Mouse (Mus musculus): ENCODE measurements around the gene Chd4. TPM values are rescaled to one million over a fixed set of nuclear protein-coding genes. Genes with fewer than 3 reads are reported as not detected.
A peak's percentile ranks its signal among the peaks of the same experiment; 100 is the strongest.

Chd4 gene
- polyA plus RNA-seq, 1 experiment from 2014 or later, result 87.5 TPM

DNA sequence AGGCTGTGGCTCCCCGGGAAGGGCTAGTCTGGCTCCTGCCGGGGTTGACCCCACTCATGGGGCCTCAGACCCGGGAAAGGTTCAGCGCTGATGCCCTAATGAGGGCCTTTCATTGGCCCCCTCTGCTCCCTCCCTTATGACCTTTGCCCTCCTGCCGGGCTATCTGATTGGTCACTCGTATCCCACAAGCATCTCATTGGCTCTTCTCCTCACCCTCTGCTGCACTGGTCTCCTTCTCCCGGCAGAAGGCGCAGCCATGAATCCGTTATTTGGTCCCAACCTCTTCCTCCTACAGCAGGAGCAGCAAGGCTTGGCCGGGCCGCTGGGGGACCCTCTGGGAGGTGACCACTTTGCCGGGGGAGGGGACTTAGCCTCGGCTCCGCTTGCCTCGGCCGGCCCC lies 49.2 kb downstream of the Chd4 start, which contains the start of gene Iffo1:
Gene Iffo1, plus strand, starts transcription at position 241 of the 400 bp plus-strand sequence.
- H3K4me2 ChIP-seq, result peak within 1 kb of the TSS; percentile 92
- peak within 1 kb of the TSS; percentile 90 for H3K27ac ChIP-seq (replicated peaks)
- peak within 1 kb of the TSS; percentile 80 for H3K4me3 ChIP-seq (replicated peaks)
- H3K9ac ChIP-seq (replicated peaks), result peak within 1 kb of the TSS; percentile 71
- H3K4me1 ChIP-seq, result peaks cover 55% of the 10 kb centered on the region
- peak; percentile 94 for ATAC-seq (ENCODE audit: low FRiP score)
- H3K27me3 ChIP-seq (replicated peaks), result no peaks in the 10 kb centered on the region
- peaks cover 42% of the 10 kb centered on the region for H3K36me3 ChIP-seq
- WGBS, result 1% methylated on average over 16 of the region's 16 CpGs
- no peaks in the 10 kb centered on the region for H3K9me3 ChIP-seq (replicated peaks)

DNA sequence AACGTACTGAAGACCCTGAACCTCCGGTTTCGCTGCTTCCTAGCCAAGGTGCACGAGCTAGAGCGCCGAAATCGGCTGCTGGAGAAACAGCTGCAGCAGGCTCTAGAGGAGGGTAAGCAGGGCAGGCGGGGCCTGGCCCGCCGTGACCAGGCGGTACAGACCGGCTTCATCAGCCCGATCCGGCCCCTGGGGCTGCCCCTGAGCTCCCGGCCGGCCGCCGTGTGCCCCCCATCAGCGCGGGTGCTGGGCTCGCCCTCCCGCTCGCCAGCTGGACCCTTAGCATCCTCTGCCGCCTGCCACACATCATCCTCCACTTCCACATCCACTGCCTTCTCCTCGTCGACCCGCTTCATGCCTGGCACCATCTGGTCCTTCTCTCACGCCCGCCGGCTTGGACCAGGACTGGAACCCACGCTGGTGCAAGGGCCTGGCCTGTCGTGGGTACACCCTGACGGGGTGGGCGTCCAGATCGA lies 49.7 kb downstream of the Chd4 start:
- Histone ChIP-seq H3K4me3 (replicated peaks) (peak overlapping the region; percentile 80), H3K4me1 (peaks cover 55% of the 10 kb centered on the region), H3K9ac (replicated peaks) (peak overlapping the region; percentile 71), H3K36me3 (peaks cover 38% of the 10 kb centered on the region), H3K27ac (replicated peaks) (peak overlapping the region; percentile 90), H3K27me3 (replicated peaks) (no peaks in the 10 kb centered on the region), H3K4me2 (peak overlapping the region; percentile 92), H3K9me3 (replicated peaks) (no peaks in the 10 kb centered on the region)
- WGBS, result under 1% methylated on average over 34 of the region's 35 CpGs
- peak; percentile 58 for ATAC-seq (ENCODE audit: low FRiP score)

DNA sequence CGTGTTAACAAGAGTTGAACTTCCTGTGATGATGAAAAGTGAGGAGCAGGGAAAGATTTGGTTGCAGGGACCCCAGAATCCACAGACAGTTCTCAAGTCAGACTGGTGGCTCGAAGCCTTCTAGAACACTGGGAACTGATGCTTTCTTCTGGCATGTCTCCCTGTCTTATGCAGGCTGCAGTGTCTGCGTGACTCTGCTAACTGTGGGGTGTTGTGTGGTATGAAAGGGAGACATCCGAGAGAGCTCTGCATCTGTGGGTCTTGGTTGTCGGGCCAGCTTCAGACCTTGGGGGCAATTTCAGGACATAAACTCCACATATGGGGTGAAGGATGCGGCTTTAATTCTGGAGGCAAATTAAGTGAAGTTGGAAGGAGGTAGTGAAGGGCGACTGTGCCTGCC lies 50.4 kb downstream of the Chd4 start:
- WGBS, result 50% methylated on average over 7 of the region's 7 CpGs
- Histone ChIP-seq H3K4me1 (peaks cover 55% of the 10 kb centered on the region), H3K4me2 (peak overlapping the region; percentile 92), H3K27me3 (replicated peaks) (no peaks in the 10 kb centered on the region), H3K9ac (replicated peaks) (peak overlapping the region; percentile 71), H3K9me3 (replicated peaks) (no peaks in the 10 kb centered on the region), H3K4me3 (replicated peaks) (peak overlapping the region; percentile 80), H3K27ac (replicated peaks) (peak overlapping the region; percentile 90), H3K36me3 (peaks cover 35% of the 10 kb centered on the region)
- ATAC-seq (ENCODE audit: low FRiP score), result no peak

DNA sequence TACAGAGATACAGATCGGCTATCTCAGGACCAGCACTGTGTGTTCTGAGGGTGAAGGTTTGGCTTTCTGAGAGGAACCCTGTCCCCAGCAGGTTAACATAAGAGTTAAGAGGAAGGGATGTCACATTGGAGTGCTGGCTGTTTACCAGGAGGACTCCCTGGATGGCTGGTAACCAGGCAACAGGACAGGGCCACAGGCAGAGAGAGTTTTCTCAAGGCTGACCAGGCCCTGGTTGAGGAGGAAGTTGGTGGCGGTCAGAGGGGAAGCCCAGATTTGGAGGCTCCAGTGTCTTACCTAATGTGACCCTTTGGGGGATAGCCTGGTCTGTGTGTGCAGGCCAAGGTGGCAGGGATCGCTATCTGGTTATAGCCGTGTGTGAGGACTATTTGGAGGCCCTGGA lies 51.0 kb downstream of the Chd4 start:
- WGBS, result 79% methylated on average over 4 of the region's 4 CpGs
- Histone ChIP-seq H3K9ac (replicated peaks) (peak overlapping the region; percentile 71), H3K27ac (replicated peaks) (peak overlapping the region; percentile 90; the same call in 1 of the 2 replicates), H3K4me2 (peak overlapping the region; percentile 92), H3K36me3 (peaks cover 33% of the 10 kb centered on the region), H3K27me3 (replicated peaks) (no peaks in the 10 kb centered on the region), H3K4me1 (peaks cover 55% of the 10 kb centered on the region), H3K9me3 (replicated peaks) (no peaks in the 10 kb centered on the region), H3K4me3 (replicated peaks) (peak overlapping the region; percentile 80)
- no peak for ATAC-seq (ENCODE audit: low FRiP score)

DNA sequence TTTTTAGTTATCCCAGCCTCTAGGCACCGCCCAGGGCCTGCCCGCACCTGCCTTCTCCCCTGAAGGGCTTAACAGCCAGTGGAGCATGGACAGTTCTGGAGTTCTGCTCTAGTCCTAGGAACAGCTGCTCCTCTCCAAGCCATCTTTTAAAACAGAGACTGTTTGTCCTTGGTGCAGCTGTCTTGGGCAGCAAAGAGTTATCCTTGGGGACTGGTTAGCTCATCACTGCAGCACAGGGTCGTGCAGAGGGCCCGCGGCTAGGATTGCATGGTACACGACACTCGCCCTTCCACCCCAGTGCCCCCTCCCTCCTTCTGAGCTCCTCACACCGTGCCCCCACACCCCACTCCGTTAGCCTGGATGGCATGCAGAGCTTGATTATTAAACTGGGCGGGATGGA lies 51.5 kb downstream of the Chd4 start:
- H3K4me3 ChIP-seq (replicated peaks), result peak overlapping the region; percentile 80
- 37% methylated on average over 10 of the region's 10 CpGs for WGBS
- no peaks in the 10 kb centered on the region for H3K9me3 ChIP-seq (replicated peaks)
- 0 out of 2 replicates have a peak overlapping the region, but pooled peaks have one; percentile 90 for H3K27ac ChIP-seq (replicated peaks)
- H3K9ac ChIP-seq (replicated peaks), result peak overlapping the region; percentile 71
- peaks cover 55% of the 10 kb centered on the region for H3K4me1 ChIP-seq
- H3K4me2 ChIP-seq, result peak overlapping the region; percentile 92
- ATAC-seq (ENCODE audit: low FRiP score), result no peak
- H3K36me3 ChIP-seq, result peaks cover 33% of the 10 kb centered on the region
- H3K27me3 ChIP-seq (replicated peaks), result no peaks in the 10 kb centered on the region

DNA sequence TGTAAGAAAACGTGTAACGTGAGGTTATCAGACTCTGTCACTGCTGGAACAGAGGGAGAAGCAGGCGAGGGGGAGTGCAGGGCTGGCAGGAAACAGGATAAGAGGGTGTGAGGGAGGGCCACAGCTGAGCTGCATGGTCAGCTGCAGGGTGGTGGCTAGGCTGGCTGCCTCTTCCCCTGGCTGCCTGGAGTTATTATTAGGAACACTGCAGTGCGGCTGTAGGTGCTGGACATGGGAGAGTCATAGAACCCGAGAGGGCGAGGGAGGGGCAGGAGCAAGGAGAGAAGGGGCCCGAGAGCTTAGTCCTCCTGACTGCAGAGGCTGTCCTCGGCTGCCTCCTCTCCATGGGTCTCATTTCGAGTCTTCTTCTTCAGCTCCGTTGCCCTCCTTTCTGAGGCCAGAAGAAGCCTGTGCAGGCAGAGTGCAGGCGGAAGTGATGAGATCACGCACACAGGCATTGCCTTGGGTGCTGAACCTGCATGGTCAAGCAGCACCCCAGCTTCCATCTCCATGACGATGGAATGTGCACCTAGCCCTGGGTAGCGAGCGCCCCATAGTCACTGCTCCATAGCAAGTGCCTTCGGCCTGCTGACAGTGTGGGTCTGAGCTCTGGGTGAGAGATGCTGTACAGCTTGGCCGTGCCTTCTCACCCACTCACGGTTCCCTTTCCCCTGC lies 52.6 kb downstream of the Chd4 start:
- Histone ChIP-seq H3K27me3 (replicated peaks) (no peaks in the 10 kb centered on the region), H3K36me3 (peaks cover 36% of the 10 kb centered on the region), H3K27ac (replicated peaks) (peak overlapping the region; percentile 60), H3K4me1 (peaks cover 55% of the 10 kb centered on the region), H3K4me3 (replicated peaks) (no peak overlapping the region; the same call in 1 of the 2 replicates), H3K9me3 (replicated peaks) (no peaks in the 10 kb centered on the region), H3K9ac (replicated peaks) (peak overlapping the region; percentile 71; the same call in 1 of the 2 replicates), H3K4me2 (peak overlapping the region; percentile 92)
- no peak for ATAC-seq (ENCODE audit: low FRiP score)
- WGBS, result 66% methylated on average over 16 of the region's 18 CpGs

DNA sequence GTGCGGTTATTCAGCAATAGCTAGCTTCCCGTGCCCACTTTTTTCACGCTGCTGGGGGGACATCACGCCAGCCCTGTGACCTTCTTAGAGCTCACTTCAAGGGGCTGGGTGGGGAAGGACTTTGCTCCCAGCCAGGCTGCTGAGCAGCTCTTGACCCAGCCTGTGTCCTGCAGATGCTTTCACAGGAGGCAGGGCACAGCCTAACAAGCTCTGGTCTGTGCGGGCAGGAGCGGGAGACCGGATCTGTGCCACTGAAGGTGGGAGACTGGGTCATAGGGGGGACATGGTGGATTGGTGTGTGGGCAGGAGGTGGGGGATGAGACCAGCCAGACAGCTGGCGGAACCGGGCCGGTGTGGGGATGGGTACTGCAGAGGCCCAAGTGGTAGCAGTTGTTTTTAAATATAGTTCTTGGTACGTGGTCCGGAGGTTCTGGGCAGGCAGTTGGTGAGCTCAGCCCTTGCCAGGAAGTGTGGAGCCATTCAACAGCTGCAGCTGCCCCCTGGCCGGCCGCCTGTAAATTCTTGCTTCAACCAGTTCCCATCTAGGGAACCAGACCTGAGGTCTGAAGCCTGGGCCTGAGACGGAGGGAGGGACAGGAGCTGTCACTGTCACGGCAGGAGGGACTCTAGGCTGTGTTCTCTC lies 53.3 kb downstream of the Chd4 start:
- H3K36me3 ChIP-seq, result peaks cover 34% of the 10 kb centered on the region
- H3K9ac ChIP-seq (replicated peaks), result no peak overlapping the region; the same call in 1 of the 2 replicates
- peak overlapping the region; percentile 92 for H3K4me2 ChIP-seq
- no peaks in the 10 kb centered on the region for H3K27me3 ChIP-seq (replicated peaks)
- 74% methylated on average over 16 of the region's 16 CpGs for WGBS
- peak overlapping the region; percentile 60 for H3K27ac ChIP-seq (replicated peaks)
- H3K9me3 ChIP-seq (replicated peaks), result no peaks in the 10 kb centered on the region
- peaks cover 53% of the 10 kb centered on the region for H3K4me1 ChIP-seq
- no peak for ATAC-seq (ENCODE audit: low FRiP score)
- no peak overlapping the region for H3K4me3 ChIP-seq (replicated peaks)

DNA sequence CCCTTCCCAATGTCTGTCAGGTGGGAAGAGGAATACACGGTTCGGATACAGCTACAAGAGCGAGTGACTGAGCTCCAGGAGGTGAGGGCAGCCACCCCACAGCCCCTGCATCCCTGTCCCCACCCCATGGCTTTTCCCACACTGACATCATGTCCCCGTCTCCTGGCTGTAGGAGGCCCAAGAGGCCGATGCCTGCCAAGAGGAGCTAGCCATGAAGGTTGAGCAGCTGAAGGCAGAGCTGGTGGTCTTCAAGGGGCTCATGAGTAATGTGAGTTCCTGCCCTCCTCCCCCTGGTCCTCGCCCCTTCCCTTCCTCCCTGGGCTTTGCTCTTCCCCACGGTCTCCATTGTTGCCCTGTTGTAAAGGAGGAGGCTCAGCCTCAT lies 53.8 kb downstream of the Chd4 start:
- Histone ChIP-seq H3K27me3 (replicated peaks) (no peaks in the 10 kb centered on the region), H3K4me2 (0 out of 2 replicates have a peak overlapping the region, but pooled peaks have one; percentile 13), H3K36me3 (peaks cover 30% of the 10 kb centered on the region), H3K9me3 (replicated peaks) (no peaks in the 10 kb centered on the region), H3K27ac (replicated peaks) (peak overlapping the region; percentile 60; the same call in 1 of the 2 replicates), H3K4me1 (peaks cover 47% of the 10 kb centered on the region), H3K4me3 (replicated peaks) (no peak overlapping the region), H3K9ac (replicated peaks) (no peak overlapping the region; the same call in 1 of the 2 replicates)
- ATAC-seq (ENCODE audit: low FRiP score), result no peak
- 62% methylated on average over 7 of the region's 7 CpGs for WGBS

DNA sequence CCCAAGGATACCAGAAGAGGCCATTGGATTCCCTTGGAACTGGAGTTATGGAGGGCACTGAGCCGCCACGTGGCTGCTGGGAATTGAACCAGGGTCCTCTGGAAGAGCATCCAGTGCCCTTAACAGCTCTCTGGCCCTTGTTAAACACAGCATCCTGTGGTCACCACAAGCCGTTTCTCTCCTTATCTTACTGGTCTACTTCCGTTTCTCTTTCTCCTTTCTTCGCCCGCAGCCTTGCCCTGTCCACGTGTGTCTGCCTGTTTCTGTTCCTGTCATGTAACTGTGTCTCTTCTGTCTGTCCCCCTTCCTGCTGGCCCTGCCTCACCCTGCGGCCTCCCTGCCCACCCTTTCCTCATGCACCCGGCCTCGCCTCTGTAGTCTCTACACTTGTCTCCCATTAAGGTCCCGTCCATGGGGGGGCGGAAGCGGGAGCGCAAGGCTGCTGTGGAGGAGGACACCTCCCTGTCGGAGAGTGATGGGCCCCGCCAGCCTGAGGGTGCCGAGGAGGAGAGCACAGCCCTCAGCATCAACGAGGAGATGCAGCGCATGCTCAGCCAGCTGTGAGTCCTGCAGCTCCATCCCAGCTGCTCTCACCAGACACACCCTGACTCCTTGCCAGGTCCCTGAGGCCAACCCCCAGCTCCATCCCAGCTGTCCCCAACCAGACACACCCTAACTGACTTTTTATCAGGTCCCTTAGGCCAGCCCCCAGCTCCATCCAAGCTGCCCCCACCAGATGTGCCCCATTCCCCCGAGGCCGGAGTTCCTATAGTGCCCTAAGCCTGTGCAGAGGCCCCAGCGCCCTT lies 56.6 kb downstream of the Chd4 start:
- no peak for ATAC-seq (ENCODE audit: low FRiP score)
- H3K36me3 ChIP-seq, result peaks cover 44% of the 10 kb centered on the region

DNA sequence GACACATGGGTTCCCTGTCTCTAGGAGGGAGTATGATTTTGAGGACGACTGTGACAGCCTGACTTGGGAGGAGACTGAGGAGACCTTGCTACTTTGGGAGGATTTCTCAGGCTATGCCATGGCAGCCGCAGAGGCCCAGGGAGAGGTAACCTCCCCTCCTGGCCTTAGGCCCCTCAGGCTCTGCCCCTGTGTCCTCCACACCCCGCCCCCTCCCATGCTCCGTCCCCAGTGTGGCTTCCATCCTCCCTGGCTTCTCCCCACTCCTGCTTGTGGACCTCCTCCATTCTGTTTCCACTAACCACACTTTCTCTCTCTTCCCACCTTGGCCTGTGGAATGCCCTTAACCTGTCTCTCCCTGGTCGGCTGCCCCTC lies 57.2 kb downstream of the Chd4 start:
- Histone ChIP-seq H3K9me3 (replicated peaks) (no peaks in the 10 kb centered on the region), H3K36me3 (peaks cover 48% of the 10 kb centered on the region)

More for the DNA sequence above, 56.6 kb downstream of the Chd4 start:
- H3K9me3 ChIP-seq (replicated peaks), result no peaks in the 10 kb centered on the region
- H3K4me3 ChIP-seq (replicated peaks), result no peak overlapping the region
- peaks cover 27% of the 10 kb centered on the region for H3K4me1 ChIP-seq
- 78% methylated on average over 22 of the region's 22 CpGs for WGBS
- no peak overlapping the region for H3K9ac ChIP-seq (replicated peaks)
- H3K4me2 ChIP-seq, result no peak overlapping the region
- no peaks in the 10 kb centered on the region for H3K27me3 ChIP-seq (replicated peaks)
- no peak overlapping the region for H3K27ac ChIP-seq (replicated peaks)

DNA sequence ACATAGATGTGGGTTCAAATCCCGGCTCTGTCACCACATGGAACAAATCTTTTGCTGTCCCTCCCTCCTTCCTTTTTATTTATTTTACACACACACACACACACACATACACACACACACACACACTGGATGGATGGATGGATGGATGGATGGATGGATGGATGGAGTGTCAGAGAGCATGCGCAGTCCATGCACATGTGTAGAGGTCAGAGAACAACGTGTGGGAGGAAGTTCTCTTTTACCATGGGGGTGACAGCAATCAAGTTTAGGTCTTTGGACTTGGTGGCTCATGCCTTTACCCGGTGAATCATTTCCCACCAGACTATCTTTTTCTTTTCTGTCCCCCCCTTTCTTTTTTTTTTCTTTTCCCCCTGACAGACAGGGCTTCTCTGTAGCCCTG lies 57.9 kb downstream of the Chd4 start:
- H3K9ac ChIP-seq (replicated peaks), result no peak overlapping the region
- no peaks in the 10 kb centered on the region for H3K9me3 ChIP-seq (replicated peaks)
- ATAC-seq (ENCODE audit: low FRiP score), result no peak
- no peak overlapping the region for H3K4me3 ChIP-seq (replicated peaks)
- peaks cover 15% of the 10 kb centered on the region for H3K4me1 ChIP-seq
- H3K27ac ChIP-seq (replicated peaks), result no peak overlapping the region
- H3K36me3 ChIP-seq, result peaks cover 52% of the 10 kb centered on the region
- 95% methylated on average over 4 of the region's 4 CpGs for WGBS
- H3K4me2 ChIP-seq, result no peak overlapping the region
- no peaks in the 10 kb centered on the region for H3K27me3 ChIP-seq (replicated peaks)

More for the DNA sequence above, 57.2 kb downstream of the Chd4 start:
- no peak overlapping the region for H3K27ac ChIP-seq (replicated peaks)
- H3K9ac ChIP-seq (replicated peaks), result no peak overlapping the region
- ATAC-seq (ENCODE audit: low FRiP score), result no peak
- H3K4me3 ChIP-seq (replicated peaks), result no peak overlapping the region
- no peaks in the 10 kb centered on the region for H3K27me3 ChIP-seq (replicated peaks)
- H3K4me2 ChIP-seq, result no peak overlapping the region
- 87% methylated on average over 5 of the region's 5 CpGs for WGBS
- H3K4me1 ChIP-seq, result peaks cover 22% of the 10 kb centered on the region
